Mouse (Mus musculus) naive thymus-derived CD4-positive, alpha-beta T cell, adult 5 months (primary cell): ENCODE measurements around the gene Gm6351. TPM values are rescaled to one million over a fixed set of nuclear protein-coding genes. Genes with fewer than 3 reads are reported as not detected.

Source experiments
- polyA plus RNA-seq: library from polyadenylated mRNA; unstranded; fragments of 100-300 nt; shearing (Covaris generic); gene quantifications from one replicate; pipeline ENCODE4 v1.2.1, GENCODE M21; 2017

The Gm6351 gene
- not detected for polyA plus RNA-seq

DNA sequence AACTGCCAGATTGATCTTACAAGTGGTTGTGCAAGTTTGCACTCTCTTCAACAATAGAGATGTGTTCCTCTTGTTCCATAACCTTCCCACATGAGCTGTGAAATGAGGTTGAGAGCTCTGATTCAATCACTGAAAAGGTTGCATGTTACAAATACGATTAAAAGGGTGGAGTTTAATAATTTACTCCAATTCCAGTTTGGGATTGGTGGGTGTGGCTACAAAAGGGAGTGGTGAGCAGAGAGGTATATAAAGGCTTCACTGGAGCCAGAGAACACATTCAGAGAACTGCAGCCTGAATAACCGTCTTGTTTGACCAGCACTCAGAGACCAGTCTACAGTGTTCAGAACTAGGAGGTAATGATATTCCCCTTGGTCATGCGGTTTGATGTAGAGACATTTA, at the start of gene Gm6351:
Gene Gm6351, plus strand, starts transcription at position 301 of the 400 bp plus-strand sequence.

GRCm38 (mm10) chr5:94070445-94070844, 5.7 kb upstream of the Gm6351 start, which contains the start of gene BC061212:
TSS of gene BC061212 (minus strand) at chr5:94070545.

Other genes with a start within 250 kb of the Gm6351 start
- not detected for gene Gm7792, start 232.6 kb upstream of the Gm6351 start, polyA plus RNA-seq
- gene Gm16429, start 147.3 kb upstream of the Gm6351 start, polyA plus RNA-seq, result not detected
- gene BC061212, start 5.8 kb upstream of the Gm6351 start, polyA plus RNA-seq, result not detected
- not detected for gene Gm3106, start 141.6 kb downstream of the Gm6351 start, polyA plus RNA-seq
- gene A430089I19Rik, start 230.4 kb downstream of the Gm6351 start, polyA plus RNA-seq, result not detected
- gene Gm6502, start 238.1 kb downstream of the Gm6351 start, polyA plus RNA-seq, result not detected